Mouse (Mus musculus) left cerebral cortex, postnatal 14 days (tissue): ENCODE results near the gene Adam19. TPM values are rescaled to one million over a fixed set of nuclear protein-coding genes. Genes with fewer than 3 reads are reported as not detected.

Source experiments
- DNase-seq, 2 experiments: peaks; one replicate each; pipeline ENCODE4 v3.0.0; 2021 to 2022; ENCODE audit warnings: low spot score in 2 of 2, mixed read lengths in 1 of 2
- intact Hi-C: fragments of 180-260 bp; cut with DNase I; formaldehyde crosslinking; loops from one replicate; pipeline ENCODE4 v1.15.1; 2025
- total RNA-seq, 2 experiments: library from RNA; stranded (reverse); gene quantifications; 2 replicates each; pipeline ENCODE4 v1.2.3; 2021

Adam19 gene
- total RNA-seq, 2 experiments from 2014 or later: 29.0 to 32.3 TPM

DNA sequence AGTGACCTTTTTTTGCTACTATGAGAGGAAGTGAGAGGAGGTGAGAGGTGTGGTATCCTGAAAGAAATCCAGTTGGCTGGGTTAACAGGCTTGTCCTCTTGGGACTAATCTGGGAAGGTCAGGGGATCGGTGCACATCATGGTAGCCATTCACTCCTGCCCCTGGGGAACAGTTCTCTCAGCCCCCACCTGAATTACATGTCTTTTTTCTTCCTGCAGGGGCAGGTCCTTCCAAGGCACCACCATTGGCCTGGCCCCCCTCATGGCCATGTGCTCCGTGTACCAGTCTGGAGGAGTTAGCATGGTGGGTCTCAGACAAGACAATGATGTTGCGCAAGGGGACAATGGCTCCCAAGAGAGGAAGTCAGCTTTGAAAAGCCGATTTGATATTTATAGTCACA is 67.1 kb downstream of the Adam19 start:
- DNase-seq: no peak
- intact Hi-C loops: no loop called here

GRCm38 (mm10) chr11:46123328-46123866 is 67.6 kb downstream of the Adam19 start:
- no peak for DNase-seq
- intact Hi-C loops: no loop called here

GRCm38 (mm10) chr11:46125093-46125834 is 69.5 kb downstream of the Adam19 start:
- DNase-seq: no peak
- intact Hi-C loops: loop anchor here (5.0 kb wide), 1 partner anchor 108 kb away; no protein-coding TSS in a partner anchor

DNA sequence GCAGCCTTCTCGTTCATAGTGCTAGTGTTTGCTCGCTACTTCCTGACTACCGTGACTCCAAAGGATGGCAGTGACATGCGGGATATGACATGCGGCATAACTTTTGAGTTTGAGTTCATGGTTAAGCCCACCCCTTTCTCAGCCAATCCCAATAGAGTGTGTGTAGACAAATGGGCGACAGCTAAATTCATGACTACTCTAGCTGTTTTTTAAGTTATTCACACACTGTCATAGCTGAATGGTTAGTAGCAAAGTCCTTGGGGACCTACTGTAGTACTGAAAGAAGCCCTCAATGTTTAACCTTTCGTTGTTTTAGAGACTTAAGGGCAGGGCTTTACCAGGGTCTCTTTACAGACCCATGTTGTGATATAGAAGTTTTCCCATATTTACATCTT is 70.0 kb downstream of the Adam19 start:
- no peak for DNase-seq
- intact Hi-C loops: loop anchor here (5.0 kb wide), 1 partner anchor 109 kb away; no protein-coding TSS in a partner anchor

DNA sequence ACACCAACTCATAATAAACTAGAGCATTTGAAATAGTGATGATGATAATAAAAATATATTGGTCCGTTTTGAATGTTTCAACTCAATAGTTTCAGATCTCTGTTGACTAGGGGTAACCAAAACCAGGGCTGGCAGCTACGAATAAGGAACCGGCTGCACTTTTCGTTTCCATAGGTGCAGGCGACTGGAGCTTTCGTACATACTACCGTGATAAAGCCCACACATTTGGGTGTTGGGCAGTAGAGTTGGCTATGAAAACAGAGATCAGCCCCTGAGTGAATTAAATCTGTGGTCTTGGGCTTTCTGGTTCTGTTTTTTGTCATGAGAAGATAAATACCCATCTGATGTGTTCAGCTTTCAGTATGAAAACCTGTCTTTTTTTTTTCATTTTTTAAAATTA is 70.5 kb downstream of the Adam19 start:
- intact Hi-C loops: loop anchor here (5.0 kb wide), 1 partner anchor 109 kb away; no protein-coding TSS in a partner anchor

GRCm38 (mm10) chr11:46126827-46127410 is 71.1 kb downstream of the Adam19 start:
- DNase-seq: no peak
- intact Hi-C loops: loop anchor here (5.0 kb wide), 1 partner anchor 110 kb away; no protein-coding TSS in a partner anchor

More for the DNA sequence above, 70.5 kb downstream of the Adam19 start:
- DNase-seq: no peak

DNA sequence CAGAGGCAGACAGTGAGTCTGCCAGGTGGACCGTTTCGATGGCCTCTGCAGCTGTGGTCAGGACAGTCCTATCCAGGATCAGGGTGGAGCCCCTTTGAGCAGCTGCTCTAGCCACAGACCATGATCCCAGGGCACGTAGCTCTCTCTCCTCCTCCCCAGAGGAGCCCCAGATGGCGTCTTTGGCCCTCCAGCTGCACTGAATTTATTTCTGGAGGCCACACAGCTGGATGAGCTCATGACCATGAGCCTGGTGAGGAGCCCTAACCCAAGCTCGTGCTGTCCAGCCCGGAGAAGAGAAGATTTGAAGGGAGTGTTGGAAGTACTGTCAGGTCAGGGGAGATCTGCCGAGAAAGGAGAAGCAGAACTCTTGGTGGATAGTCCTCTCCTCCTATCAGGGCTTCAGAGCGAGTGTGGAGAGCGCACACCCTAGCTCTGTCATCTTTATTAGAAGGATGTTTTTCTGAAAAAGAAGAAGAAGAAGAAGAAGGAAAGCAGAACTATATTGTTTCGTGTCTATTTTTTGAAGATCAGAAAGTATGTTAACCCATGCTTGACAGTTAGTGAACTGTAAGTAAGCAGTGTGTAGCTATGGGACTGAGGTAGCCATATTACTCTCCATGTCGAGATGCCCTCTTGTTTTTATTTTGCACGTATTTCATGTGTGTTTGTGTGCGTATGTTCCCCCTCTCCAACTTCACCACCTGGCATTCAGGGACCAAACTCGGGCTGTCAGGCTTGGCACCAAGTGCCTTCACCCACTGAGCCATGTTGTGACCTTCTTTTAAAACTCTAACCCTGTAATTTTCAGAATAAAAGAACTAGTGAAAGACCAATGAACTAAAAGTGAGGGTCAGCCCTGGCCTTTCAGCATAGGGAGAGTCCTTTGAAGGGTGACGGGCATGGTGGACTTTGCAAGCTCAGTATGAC is 72.1 kb downstream of the Adam19 start:
- intact Hi-C loops: loop anchor here (5.0 kb wide), 1 partner anchor 111 kb away; no protein-coding TSS in a partner anchor
- no peak for DNase-seq

DNA sequence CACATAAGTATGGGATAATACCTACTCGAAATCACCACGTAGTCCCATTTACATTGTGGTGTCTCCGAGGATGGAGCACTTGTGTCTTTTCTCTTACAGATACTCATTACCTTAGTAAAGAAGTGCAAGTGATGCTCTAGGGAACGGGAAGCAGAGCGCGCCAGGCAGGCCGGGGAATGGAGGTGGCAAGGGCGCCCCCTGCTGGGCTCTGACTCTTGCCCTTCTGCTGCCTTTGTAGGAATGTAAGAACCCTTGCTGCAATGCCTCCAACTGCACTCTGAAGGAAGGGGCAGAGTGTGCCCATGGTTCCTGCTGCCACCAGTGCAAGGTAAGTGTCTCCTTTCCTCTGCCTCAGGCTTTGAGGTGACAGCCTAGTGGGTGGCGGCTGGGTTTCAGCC is 72.8 kb downstream of the Adam19 start:
- intact Hi-C loops: loop anchor here (5.0 kb wide), 1 partner anchor 111 kb away; no protein-coding TSS in a partner anchor
- peak; percentile 51 to 64 for DNase-seq

GRCm38 (mm10) chr11:46131022-46131986 is 75.5 kb downstream of the Adam19 start:
- intact Hi-C loops: loop anchor here (10.0 kb wide), 2 partner anchors 77 to 187 kb away; partner anchors contain the start of genes Adam19, Gm12166 and Lsm11
- no peak for DNase-seq

GRCm38 (mm10) chr11:46134899-46135298 is 79.1 kb downstream of the Adam19 start:
- DNase-seq: peak; percentile 71 to 78
- intact Hi-C loops: loop anchor here (10.0 kb wide), 2 partner anchors 80 to 190 kb away; partner anchors contain the start of genes Adam19, Gm12166 and Lsm11

GRCm38 (mm10) chr11:46143342-46143741 is 87.5 kb downstream of the Adam19 start:
- intact Hi-C loops: no loop called here
- DNase-seq: no peak

- intact Hi-C loops: no loop called here
Observed at GRCm38 (mm10) chr11:46145163-46145875, 89.5 kb downstream of the Adam19 start.

GRCm38 (mm10) chr11:46146619-46147018 is 90.8 kb downstream of the Adam19 start:
- intact Hi-C loops: no loop called here
- no peak for DNase-seq

More at GRCm38 (mm10) chr11:46145163-46145875, 89.5 kb downstream of the Adam19 start:
- no peak for DNase-seq

- intact Hi-C loops: no loop called here
- DNase-seq: peak in 1 of 2 experiments; percentile 66
Observed at GRCm38 (mm10) chr11:46156945-46157344, 101.2 kb downstream of the Adam19 start.

DNA sequence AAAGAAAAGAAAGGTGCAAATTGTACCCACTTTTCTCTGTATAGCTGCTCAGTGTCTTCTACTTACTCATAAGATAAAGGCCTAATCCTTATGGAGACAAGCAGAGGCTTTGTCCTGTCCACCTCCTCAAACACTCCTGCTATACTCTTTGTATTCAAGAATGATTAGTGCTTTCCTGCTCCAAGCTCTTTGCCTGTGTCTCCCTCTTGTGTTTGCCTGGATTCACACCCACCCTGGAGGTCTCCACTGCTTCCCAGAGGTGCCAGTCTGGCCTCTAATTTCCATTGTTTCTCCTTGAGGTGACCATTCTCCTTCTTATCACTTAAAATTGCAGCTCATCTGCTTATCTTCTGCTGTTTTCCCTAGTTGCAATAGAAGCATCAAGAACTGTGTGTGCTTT is 101.7 kb downstream of the Adam19 start:
- no peak for DNase-seq
- intact Hi-C loops: no loop called here

DNA sequence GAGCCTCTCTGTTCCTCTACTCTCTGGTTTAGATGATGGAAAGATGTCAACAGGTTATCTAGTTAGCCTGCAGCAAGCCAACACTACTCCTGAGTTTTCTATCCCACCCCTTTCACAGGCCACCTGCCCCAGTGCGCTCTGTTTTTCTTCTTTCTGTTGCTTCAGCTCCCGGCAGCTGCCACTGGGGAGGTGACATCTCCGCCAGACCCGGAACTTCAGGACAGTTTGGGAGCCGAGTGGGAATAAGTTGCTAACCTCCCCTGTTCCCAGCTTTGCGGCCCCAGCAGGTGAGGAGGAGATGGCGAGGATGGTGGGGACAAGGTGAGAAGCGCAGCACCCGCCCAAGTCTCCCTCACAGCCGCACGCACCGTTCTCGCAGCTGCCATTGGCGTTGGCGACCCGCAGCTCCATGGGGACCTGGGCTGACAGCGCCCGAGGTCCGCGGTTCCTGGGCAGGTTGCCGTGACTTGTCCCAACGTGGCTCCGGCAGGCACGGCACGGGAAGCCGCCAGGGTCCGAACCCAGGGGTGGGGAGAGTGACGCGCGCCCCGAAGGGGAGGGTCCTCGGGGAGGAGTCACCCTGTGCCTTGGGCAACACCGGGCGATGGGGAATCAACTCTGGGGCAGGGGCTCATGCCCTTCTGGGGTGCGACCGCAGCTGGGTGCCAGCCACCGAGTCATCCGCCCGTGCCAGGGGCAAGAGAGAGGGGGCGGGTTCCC is 110.2 kb downstream of the Adam19 start, which contains the start of gene Nipal4:
TSS of gene Nipal4 (minus strand) at position 643 of the 720 bp plus-strand sequence.
- DNase-seq: no peak
- intact Hi-C loops: no loop called here

DNA sequence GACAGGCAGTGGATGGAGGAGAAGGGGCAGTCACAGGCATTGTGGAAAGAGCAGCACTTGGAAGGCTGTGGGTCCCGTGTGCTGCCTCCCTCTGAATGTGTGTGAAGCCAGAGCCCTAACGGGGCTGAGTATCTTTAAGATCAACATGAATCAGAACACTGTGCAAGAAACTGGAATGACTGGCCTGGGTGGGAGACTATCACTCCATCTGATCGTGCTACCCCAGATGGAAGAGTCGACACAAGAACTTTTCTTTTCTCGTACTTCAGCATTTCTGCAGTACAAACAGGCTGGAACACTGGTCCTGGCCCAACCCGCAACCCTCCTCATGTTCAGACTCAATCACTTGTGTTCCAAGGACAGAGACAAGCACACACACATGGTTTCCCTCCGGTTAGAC is 112.7 kb downstream of the Adam19 start:
- no peak for DNase-seq
- intact Hi-C loops: no loop called here
